Comparison of ENCODE assay signal across 14 mouse cellular contexts in genomic region chr17:31272416-31273165, GRCm38 (mm10). TPM values are rescaled to one million over a fixed set of nuclear protein-coding genes. Genes with fewer than 3 reads are reported as not detected.
A peak's percentile ranks its signal among the peaks of the same experiment; 100 is the strongest.
DNase-seq lines count a peak whose midpoint lies in the region.
"Had no signal": no experiment of that assay in that cellular context is flagged by ENCODE, and none has a peak within 500 bp of the region (broad histone marks: within the 10 kb centered on the region; RNA-seq: fewer than 3 reads in every experiment).

No protein-coding gene starts in this region.

- DNase-seq in gastrocnemius, postnatal 36 days, result peak; percentile 1 to 12
- no peak for DNase-seq in gastrocnemius, adult 18-20 months (ENCODE audit: low spot score)
- DNase-seq in testis, postnatal 10 days (ENCODE audit: low spot score), result peak; percentile 39
- DNase-seq in testis, postnatal 14 days (ENCODE audit: low spot score), result no peak
- DNase-seq: adrenal gland, adult 8-10 months; adrenal gland, postnatal 25 days; cerebellum, adult 11 months; cerebellum, adult 18-20 months; cerebellum, adult 8-10 months; cerebellum, adult 9-11 months; cerebellum, postnatal 14 days; cerebellum, postnatal 36 days; embryo, embryonic 11 days had no signal

- intact Hi-C loops in gastrocnemius, postnatal 36 days (cut with DNase I), result no loop called here

RNA-seq across cellular contexts. Expression of gene Rsph1, which starts 4.6 kb away (rescaled TPM):
- 1 to 10 TPM; 7.7 to 8.6 TPM for total RNA-seq in gastrocnemius, postnatal 36 days (2021)
- 10 to 100 TPM in 1 of 2 experiments, 1 to 10 TPM in 1; 2.4 to 11.6 TPM for total RNA-seq in gastrocnemius, adult 18-20 months (2021)
- total RNA-seq: common myeloid progenitor, adult 5-6 weeks had no signal

RNA-seq across cellular contexts. Expression of gene Slc37a1, which starts 14.0 kb away (rescaled TPM):
- 1 to 10 TPM; 3.3 to 3.6 TPM for total RNA-seq in gastrocnemius, postnatal 36 days (2021)
- 1 to 10 TPM; 3.7 to 5.9 TPM for total RNA-seq in gastrocnemius, adult 18-20 months (2021)

Comparison
In these comparisons a context has a peak if more than half of its experiments do, and no peak if none do; other contexts are left out.
1. DNase-seq: peak in gastrocnemius, postnatal 36 days (2 of 2) and testis, postnatal 10 days (single experiment); none in gastrocnemius, adult 18-20 months (single experiment) and testis, postnatal 14 days (single experiment).